Mouse (Mus musculus) bone marrow macrophage, adult 2 months (primary cell): ENCODE results near the gene Cacng2. TPM values are rescaled to one million over a fixed set of nuclear protein-coding genes. Genes with fewer than 3 reads are reported as not detected.

Experiments
- H3K27ac ChIP-seq: 2 replicates; pipeline ENCODE4 v1.5.1; 2012; ENCODE audit warnings: low read depth, low read length; ENCODE audit not compliant: insufficient read depth
- H3K4me1 ChIP-seq: 2 replicates; pipeline ENCODE4 v1.6.1; 2012; ENCODE audit warnings: low read length; ENCODE audit not compliant: control insufficient read depth, insufficient read depth
- H3K4me3 ChIP-seq: 2 replicates; pipeline ENCODE4 v1.5.1; 2012; ENCODE audit warnings: mild to moderate bottlenecking, low read length, moderate library complexity; ENCODE audit not compliant: insufficient read depth
- CTCF ChIP-seq: IDR thresholded peaks from 2 replicates; pipeline ENCODE4 v1.5.1; 2012; ENCODE audit warnings: low read depth, mild to moderate bottlenecking, low read length, moderate library complexity
- POLR2A ChIP-seq: IDR thresholded peaks from 2 replicates; pipeline ENCODE4 v1.6.1; 2012; ENCODE audit warnings: mild to moderate bottlenecking, low read depth, low read length, borderline replicate concordance
- polyA plus RNA-seq: library from polyadenylated mRNA; stranded (reverse); fragments of >200 nt; gene quantifications from 2 replicates; pipeline ENCODE4 v1.2.4, GENCODE M21; 2012; ENCODE audit not compliant: missing spikeins, insufficient read depth, insufficient read length

The Cacng2 gene
- polyA plus RNA-seq, 1 experiment, result not detected

GRCm38 (mm10) chr15:77982195-77982939, 137.5 kb downstream of the Cacng2 start:
- H3K4me3 ChIP-seq, result no peak overlapping the region
- H3K27ac ChIP-seq, result no peak overlapping the region
- no peaks in the 10 kb centered on the region for H3K4me1 ChIP-seq
- TF ChIP-seq POLR2A (no peak), CTCF (peak; percentile 73)

- Histone ChIP-seq H3K4me1 (no peaks in the 10 kb centered on the region), H3K4me3 (no peak overlapping the region), H3K27ac (no peak overlapping the region)
- TF ChIP-seq CTCF (no peak), POLR2A (no peak)
Observed at GRCm38 (mm10) chr15:77981181-77981680, 138.6 kb downstream of the Cacng2 start.

GRCm38 (mm10) chr15:77979427-77979865, 140.4 kb downstream of the Cacng2 start:
- Histone ChIP-seq H3K4me1 (no peaks in the 10 kb centered on the region), H3K4me3 (no peak overlapping the region), H3K27ac (no peak overlapping the region)
- no peak for TF ChIP-seq POLR2A
- no peak for TF ChIP-seq CTCF

GRCm38 (mm10) chr15:77977663-77978062, 142.2 kb downstream of the Cacng2 start:
- no peaks in the 10 kb centered on the region for H3K4me1 ChIP-seq
- no peak overlapping the region for H3K27ac ChIP-seq
- TF ChIP-seq CTCF (no peak), POLR2A (no peak)
- no peak overlapping the region for H3K4me3 ChIP-seq

GRCm38 (mm10) chr15:77974165-77974841, 145.5 kb downstream of the Cacng2 start:
- Histone ChIP-seq H3K4me1 (peaks cover 8% of the 10 kb centered on the region), H3K4me3 (no peak overlapping the region), H3K27ac (no peak overlapping the region)
- TF ChIP-seq CTCF (no peak), POLR2A (no peak)

- Histone ChIP-seq H3K27ac (peak within 1 kb of the TSS; percentile 99), H3K4me3 (peak within 1 kb of the TSS; percentile 92), H3K4me1 (peaks cover 15% of the 10 kb centered on the region)
- TF ChIP-seq POLR2A (no peak), CTCF (no peak)
Observed at GRCm38 (mm10) chr15:77970470-77971292, 149.1 kb downstream of the Cacng2 start, which contains the start of gene Eif3d. Gene Eif3d, minus strand, starts transcription at chr15:77970813.

GRCm38 (mm10) chr15:77969940-77970469, 149.8 kb downstream of the Cacng2 start:
- H3K4me1 ChIP-seq, result peaks cover 15% of the 10 kb centered on the region
- TF ChIP-seq POLR2A (no peak), CTCF (no peak)
- peak overlapping the region; percentile 92 for H3K4me3 ChIP-seq
- peak overlapping the region; percentile 99 for H3K27ac ChIP-seq

GRCm38 (mm10) chr15:77965117-77965528, 154.7 kb downstream of the Cacng2 start:
- peaks cover 8% of the 10 kb centered on the region for H3K4me1 ChIP-seq
- no peak overlapping the region for H3K4me3 ChIP-seq
- no peak for TF ChIP-seq CTCF
- TF ChIP-seq POLR2A, result no peak
- no peak overlapping the region for H3K27ac ChIP-seq

GRCm38 (mm10) chr15:77962447-77962846, 157.4 kb downstream of the Cacng2 start:
- Histone ChIP-seq H3K4me1 (peaks cover under 1% of the 10 kb centered on the region; the same call in 1 of the 2 replicates), H3K27ac (no peak overlapping the region), H3K4me3 (no peak overlapping the region)
- no peak for TF ChIP-seq POLR2A
- no peak for TF ChIP-seq CTCF
